Mouse (Mus musculus) macrophage (primary cell): ENCODE data around the gene Tpp1. TPM values are rescaled to one million over a fixed set of nuclear protein-coding genes. Genes with fewer than 3 reads are reported as not detected.
A peak's percentile ranks its signal among the peaks of the same experiment; 100 is the strongest.
"Not testable (repeated sequence)": the region's sequence is repeated elsewhere in the genome, so short reads cannot be mapped to it uniquely, and the experiment has no call there.

Source experiments
- H3K27ac ChIP-seq: fragments of 350-480 bp; formaldehyde crosslinking; 2 replicates; pipeline ENCODE4 v1.9.0; 2021
- H3K36me3 ChIP-seq: fragments of 350-480 bp; formaldehyde crosslinking; 2 replicates; pipeline ENCODE4 v1.9.0; 2021; ENCODE audit errors: inconsistent target
- H3K4me3 ChIP-seq: fragments of 350-480 bp; formaldehyde crosslinking; 2 replicates; pipeline ENCODE4 v1.9.0; 2021; ENCODE audit errors: inconsistent target
- H3K79me2 ChIP-seq: fragments of 350-480 bp; formaldehyde crosslinking; 2 replicates; pipeline ENCODE4 v1.9.0; 2021; ENCODE audit errors: inconsistent target
- WGBS: methylation state at CpG from one replicate; pipeline ENCODE4 v1.1.7; 2026; ENCODE audit warnings: inconsistent platforms; ENCODE audit not compliant: missing documents; 5-methylcytosine and 5-hydroxymethylcytosine counted together
- polyA plus RNA-seq: library from polyadenylated mRNA; stranded (reverse); fragments of 250-400 nt; gene quantifications from 3 replicates; pipeline ENCODE4 v1.2.4, GENCODE M21; 2018; ENCODE audit warnings: inconsistent platforms

The Tpp1 gene
- polyA plus RNA-seq, 1 experiment from 2014 or later: 456 TPM

DNA sequence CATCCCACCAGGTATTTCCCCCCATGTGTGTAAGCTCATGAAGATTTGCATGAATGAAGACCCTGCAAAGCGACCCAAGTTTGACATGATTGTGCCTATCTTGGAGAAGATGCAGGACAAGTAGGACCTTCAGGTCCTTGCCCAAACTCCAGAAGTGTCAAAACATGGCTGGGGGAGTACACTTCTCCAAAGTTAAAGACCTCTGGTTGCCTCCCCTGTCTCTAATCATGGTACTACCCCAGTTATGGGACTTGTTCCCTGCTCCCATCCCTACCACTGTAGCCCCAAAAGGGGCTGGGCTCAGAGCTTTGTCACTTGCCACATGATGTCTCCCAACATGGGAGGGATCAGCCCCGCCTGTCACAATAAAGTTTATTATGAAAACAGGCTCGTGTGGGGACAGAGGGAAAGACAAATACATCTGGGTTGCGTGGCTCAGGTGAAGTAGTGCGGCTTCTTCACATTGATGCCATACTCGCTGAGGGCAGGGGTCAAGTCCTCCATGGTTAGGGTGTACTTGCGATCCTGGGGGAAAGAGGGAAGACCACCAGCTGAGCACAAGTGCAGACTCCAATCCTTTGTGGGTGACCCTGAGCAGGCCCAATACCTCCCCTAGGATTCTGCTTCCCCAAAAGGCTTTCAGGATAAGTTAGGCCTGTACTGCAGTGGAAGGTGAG, 9.4 kb downstream of the Tpp1 start:
- Histone ChIP-seq H3K36me3 (peaks cover 37% of the 10 kb centered on the region), H3K79me2 (peaks cover 51% of the 10 kb centered on the region)
- WGBS: 93% methylated on average over 6 of the region's 7 CpGs
- not testable (repeated sequence) for H3K4me3 ChIP-seq, H3K27ac ChIP-seq

DNA sequence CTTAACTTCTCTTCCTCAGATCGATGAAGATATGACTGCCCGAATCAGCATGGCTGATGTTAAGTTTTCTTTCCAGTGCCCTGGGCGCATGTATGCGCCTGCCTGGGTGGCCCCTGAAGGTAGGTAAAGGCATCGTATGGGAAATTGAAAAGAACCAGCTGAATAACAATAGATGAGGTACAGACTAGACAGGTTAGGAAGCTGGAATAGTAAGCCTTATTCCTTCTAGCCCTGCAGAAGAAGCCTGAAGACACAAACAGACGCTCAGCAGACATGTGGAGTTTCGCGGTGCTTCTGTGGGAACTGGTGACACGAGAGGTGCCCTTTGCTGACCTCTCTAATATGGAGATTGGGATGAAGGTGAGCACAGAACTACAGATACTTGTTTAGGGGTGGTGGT, 10.1 kb downstream of the Tpp1 start:
- Histone ChIP-seq H3K4me3 (no peak overlapping the region), H3K79me2 (peaks cover 58% of the 10 kb centered on the region), H3K36me3 (peaks cover 30% of the 10 kb centered on the region), H3K27ac (no peak overlapping the region)
- 93% methylated on average over 9 of the region's 9 CpGs for WGBS

DNA sequence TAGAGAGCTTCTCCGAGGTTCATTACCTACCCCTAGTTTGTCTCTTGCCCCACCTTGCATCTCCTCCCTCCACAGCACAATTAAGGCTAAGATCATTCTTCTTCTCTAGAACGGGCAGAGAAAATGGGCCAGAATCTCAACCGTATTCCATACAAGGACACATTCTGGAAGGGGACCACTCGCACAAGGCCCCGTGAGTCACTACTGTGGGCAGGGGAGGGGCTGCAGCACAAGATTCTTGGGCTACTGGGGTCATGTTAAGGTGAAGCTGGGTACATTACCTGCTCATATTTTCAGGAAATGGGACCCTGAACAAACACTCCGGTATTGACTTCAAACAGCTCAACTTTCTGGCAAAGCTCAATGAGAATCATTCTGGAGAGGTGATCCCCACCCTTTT, 11.2 kb downstream of the Tpp1 start:
- peaks cover 24% of the 10 kb centered on the region for H3K36me3 ChIP-seq
- no peak overlapping the region for H3K27ac ChIP-seq
- 93% methylated on average over 6 of the region's 6 CpGs for WGBS

DNA sequence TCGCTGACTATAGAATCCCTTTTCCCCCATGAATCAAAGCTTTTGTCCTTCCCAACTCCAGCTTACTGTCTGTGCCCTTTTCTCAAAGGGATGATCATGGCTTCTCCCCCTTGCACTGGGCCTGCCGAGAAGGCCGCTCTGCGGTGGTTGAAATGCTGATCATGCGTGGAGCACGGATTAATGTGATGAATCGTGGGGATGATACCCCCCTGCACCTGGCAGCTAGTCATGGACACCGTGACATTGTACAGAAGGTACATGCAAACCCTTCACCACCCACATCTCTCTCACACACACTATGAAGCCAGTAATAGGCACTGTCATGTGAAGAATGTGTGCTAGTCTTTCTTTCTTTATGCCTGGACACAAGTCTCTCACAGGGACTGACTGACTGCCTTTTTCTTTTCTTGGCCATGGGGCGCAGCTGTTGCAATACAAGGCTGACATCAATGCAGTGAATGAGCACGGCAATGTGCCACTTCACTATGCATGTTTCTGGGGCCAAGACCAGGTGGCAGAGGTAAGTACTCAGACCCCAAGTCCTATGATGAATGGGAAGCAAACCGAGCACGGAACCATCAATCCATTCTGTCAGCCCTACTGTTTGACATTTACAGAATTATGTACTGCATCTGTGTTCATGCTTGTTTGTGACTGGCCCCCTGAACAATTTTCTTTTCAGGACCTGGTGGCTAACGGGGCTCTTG, 11.8 kb downstream of the Tpp1 start:
- Histone ChIP-seq H3K79me2 (peaks cover 70% of the 10 kb centered on the region), H3K4me3 (no peak overlapping the region)
- WGBS: 92% methylated on average over 13 of the region's 13 CpGs

More for the DNA sequence above, 11.2 kb downstream of the Tpp1 start:
- Histone ChIP-seq H3K79me2 (peaks cover 65% of the 10 kb centered on the region), H3K4me3 (no peak overlapping the region)

DNA sequence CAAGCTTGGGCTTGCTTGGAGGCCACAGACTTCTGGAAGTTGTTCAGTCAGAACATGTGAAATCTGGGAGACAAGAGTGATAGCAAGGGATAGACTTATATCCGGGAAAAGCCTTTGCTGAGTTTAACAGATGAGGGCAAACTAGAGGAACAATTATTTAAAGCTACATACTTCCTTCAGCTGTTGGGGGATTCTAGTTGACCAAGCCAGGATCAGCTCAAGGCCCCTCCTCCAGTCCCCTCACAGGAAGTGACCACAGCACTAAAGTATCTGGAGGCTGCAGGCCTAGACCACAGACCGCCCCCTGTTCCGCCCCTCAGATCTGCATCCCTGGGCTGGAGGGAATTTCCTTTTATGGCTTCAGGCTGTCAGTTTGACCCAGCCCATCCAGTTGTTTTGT, 13.1 kb downstream of the Tpp1 start:
- peaks cover 70% of the 10 kb centered on the region for H3K79me2 ChIP-seq
- H3K4me3 ChIP-seq: peak overlapping the region; percentile 99; the same call in 1 of the 2 replicates
- peak overlapping the region; percentile 90 for H3K27ac ChIP-seq
- 7% methylated on average over 3 of the region's 3 CpGs for WGBS
- H3K36me3 ChIP-seq: peaks cover 29% of the 10 kb centered on the region

More for the DNA sequence above, 11.8 kb downstream of the Tpp1 start:
- no peak overlapping the region for H3K27ac ChIP-seq
- peaks cover 24% of the 10 kb centered on the region for H3K36me3 ChIP-seq

DNA sequence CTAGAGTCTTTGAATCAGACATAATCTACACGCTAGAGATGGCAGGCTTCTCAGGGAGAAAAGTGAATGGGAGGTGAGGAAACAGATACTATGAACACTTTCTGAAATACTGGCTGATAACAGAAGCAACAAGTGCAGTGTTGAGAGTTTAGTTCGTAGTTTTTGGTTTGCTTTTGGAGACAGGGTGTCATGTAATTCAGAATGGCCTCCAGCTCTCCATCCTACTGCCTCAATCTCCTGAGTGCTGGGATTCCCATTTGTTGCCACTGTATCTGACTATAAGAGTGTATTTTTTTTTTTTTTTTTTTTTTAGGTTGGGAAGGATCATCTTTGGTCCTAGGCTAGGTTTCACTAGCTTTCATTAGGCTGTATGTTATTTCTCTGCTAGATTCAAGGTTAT, 13.7 kb downstream of the Tpp1 start:
- peaks cover 35% of the 10 kb centered on the region for H3K36me3 ChIP-seq
- H3K79me2 ChIP-seq: peaks cover 65% of the 10 kb centered on the region
- H3K27ac ChIP-seq: peak overlapping the region; percentile 90
- 48% methylated on average over 2 of the region's 2 CpGs for WGBS
- peak overlapping the region; percentile 99; the same call in 1 of the 2 replicates for H3K4me3 ChIP-seq

DNA sequence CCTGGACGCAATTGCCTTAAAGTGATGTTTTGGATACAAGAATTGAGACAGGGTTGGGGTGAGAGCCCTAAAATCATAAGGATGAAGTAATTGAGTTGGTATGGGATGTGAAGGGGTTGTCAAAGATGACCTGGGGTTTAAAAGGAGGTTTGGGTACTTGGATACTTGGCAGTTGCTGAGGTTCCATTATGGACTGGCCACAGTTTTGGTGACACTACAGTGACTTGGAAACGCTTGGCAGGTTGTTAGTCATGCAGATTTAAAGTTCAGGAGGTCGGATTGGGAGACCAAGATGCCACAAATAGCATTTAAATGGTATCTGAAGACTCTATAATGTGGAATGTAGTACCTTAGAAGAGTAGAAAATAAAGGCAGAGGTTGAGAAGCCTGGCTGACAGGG, 14.4 kb downstream of the Tpp1 start:
- H3K79me2 ChIP-seq: peaks cover 59% of the 10 kb centered on the region
- peak overlapping the region; percentile 99 for H3K4me3 ChIP-seq
- WGBS: 56% methylated on average over 3 of the region's 3 CpGs
- peaks cover 42% of the 10 kb centered on the region for H3K36me3 ChIP-seq
- H3K27ac ChIP-seq: peak overlapping the region; percentile 90

DNA sequence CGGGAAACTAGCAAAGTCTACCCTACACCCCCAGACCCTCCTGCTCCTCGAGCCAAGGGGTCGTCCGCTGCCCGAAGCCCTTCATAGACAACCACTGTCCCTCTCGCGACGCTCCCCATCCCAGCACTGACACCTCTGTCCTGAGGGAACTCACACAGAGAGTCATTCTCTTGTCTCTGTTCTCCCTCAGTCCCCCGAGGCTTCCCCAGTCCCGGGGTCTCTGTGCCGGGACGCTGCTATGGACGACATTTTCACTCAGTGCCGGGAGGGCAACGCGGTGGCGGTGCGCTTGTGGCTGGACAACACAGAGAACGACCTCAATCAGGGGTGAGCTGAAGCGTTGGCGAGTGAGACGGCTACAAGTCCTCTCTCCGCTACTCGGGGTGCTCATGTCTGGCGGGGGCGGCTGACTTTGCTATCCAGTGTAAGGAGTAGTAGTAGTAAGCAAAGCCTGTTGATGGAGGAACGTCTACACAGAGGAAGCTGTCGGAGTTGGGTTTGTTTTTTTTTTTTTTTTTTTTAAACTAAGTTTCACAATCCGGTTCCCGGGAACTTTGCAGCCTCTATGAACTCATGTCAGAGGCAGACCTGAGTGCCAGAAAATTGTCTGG, 15.0 kb downstream of the Tpp1 start, which contains the start of gene Rrp8:
Gene Rrp8, minus strand, starts transcription at position 475 of the 611 bp plus-strand sequence.
- 1% methylated on average over 30 of the region's 30 CpGs for WGBS
- Histone ChIP-seq H3K4me3 (peak within 1 kb of the TSS; percentile 99), H3K79me2 (peaks cover 59% of the 10 kb centered on the region), H3K27ac (peak within 1 kb of the TSS; percentile 90), H3K36me3 (peaks cover 42% of the 10 kb centered on the region)

DNA sequence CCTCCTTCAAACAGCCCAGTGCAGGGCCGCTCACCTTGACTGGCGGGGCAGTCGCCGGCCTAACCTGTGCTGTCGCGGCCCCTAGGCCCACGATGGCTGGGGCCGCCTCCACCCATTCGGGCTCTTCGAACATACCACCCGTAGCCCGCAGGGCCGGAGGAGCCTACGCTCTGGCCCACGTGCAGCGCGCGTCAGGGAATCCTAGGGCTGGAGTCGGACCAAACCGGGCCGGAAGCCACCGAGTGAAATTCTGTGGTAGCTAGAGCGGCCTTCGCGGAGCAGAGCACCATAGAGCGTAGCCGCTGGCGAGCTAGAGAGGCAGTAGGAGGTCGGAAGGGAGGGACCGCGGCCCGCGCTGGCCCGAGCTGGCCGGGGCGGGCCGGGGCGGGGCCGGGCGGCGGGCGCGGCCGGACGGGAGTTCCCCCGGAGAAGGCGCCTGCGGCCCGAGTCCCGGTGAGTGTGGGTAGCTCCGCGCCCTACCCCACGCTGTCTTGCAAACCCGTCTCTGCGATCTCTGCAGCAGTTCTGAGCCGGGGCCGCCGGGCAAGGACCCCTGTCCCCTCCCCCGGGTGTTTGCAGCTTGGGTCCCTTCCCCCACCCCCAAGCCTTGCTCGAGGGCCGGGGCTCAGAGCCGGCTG, 15.7 kb downstream of the Tpp1 start, which contains the start of gene Ilk:
Gene Ilk, plus strand, starts transcription at position 329 of the 638 bp plus-strand sequence.
- Histone ChIP-seq H3K4me3 (peak within 1 kb of the TSS; percentile 99), H3K36me3 (peaks cover 41% of the 10 kb centered on the region), H3K79me2 (peaks cover 57% of the 10 kb centered on the region), H3K27ac (peak within 1 kb of the TSS; percentile 90)
- under 1% methylated on average over 42 of the region's 62 CpGs for WGBS

DNA sequence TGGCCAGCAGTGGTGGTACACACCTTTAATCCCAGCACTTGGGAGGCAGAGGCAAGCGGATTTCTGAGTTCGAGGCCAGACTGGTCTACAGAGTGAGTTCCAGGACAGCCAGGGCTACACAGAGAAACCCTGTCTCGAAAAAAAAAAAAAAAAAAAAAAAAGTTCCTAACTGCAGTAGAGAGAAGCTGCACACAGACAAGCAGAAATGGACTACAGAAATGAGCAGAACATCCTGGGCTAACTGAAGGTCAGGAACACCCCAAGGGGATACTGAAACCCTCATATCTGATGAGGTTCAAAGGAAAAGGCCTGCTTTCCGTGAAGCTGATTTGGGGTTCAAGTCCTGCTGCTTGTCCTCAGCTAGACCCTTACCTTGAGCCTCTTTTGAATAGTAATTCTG, 16.6 kb downstream of the Tpp1 start:
- 20% methylated on average over 1 of the region's 4 CpGs for WGBS
- Histone ChIP-seq H3K4me3 (peak overlapping the region; percentile 66), H3K27ac (peak overlapping the region; percentile 41; the same call in 1 of the 2 replicates), H3K79me2 (peaks cover 47% of the 10 kb centered on the region), H3K36me3 (peaks cover 32% of the 10 kb centered on the region; the same call in 1 of the 2 replicates)

DNA sequence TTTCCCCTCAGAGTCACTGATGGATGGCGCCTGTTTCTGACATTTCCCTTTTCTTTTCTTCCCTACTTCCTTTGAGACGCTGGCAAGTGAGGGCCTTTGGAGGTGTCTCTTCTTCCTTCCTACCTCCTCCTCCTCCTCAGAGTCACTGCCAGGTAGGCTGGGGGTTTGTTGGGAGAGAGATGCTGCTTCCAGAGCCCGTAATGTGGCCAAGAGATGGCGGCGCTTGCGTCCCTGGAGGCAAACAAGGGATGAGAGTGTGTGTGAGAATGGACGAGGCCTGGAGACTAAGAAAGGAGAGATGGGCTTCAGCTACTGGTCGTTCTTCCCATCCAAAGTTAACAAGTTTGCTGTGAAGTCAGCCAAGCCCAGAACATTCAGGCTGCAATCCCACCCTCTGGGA, 17.2 kb downstream of the Tpp1 start:
- WGBS: 89% methylated on average over 7 of the region's 8 CpGs
- H3K4me3 ChIP-seq: no peak overlapping the region
- H3K79me2 ChIP-seq: peaks cover 41% of the 10 kb centered on the region
- no peak overlapping the region for H3K27ac ChIP-seq
- peaks cover 29% of the 10 kb centered on the region; the same call in 1 of the 2 replicates for H3K36me3 ChIP-seq

DNA sequence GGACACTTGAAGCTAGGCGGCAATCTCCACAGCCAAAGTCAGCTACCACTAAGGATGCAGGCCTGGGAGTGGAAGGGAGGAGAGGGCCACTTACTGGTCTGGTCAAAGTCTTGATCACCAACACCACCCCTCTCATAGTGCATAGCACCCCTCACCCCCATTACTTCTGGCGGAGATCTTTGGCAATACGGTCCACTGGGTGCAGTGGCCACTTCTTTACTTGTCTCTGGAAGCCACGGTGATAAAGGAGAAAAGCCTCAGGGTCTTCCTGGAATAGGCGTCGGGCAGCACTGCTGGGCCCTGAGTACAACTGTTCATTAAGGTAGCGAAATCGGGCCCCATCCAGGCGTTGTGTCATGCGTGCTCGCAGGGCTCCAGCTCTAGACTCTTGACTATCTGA, 18.2 kb downstream of the Tpp1 start:
- Histone ChIP-seq H3K79me2 (peaks cover 31% of the 10 kb centered on the region), H3K27ac (no peak overlapping the region), H3K4me3 (no peak overlapping the region), H3K36me3 (peaks cover 29% of the 10 kb centered on the region; the same call in 1 of the 2 replicates)
- 95% methylated on average over 11 of the region's 11 CpGs for WGBS

DNA sequence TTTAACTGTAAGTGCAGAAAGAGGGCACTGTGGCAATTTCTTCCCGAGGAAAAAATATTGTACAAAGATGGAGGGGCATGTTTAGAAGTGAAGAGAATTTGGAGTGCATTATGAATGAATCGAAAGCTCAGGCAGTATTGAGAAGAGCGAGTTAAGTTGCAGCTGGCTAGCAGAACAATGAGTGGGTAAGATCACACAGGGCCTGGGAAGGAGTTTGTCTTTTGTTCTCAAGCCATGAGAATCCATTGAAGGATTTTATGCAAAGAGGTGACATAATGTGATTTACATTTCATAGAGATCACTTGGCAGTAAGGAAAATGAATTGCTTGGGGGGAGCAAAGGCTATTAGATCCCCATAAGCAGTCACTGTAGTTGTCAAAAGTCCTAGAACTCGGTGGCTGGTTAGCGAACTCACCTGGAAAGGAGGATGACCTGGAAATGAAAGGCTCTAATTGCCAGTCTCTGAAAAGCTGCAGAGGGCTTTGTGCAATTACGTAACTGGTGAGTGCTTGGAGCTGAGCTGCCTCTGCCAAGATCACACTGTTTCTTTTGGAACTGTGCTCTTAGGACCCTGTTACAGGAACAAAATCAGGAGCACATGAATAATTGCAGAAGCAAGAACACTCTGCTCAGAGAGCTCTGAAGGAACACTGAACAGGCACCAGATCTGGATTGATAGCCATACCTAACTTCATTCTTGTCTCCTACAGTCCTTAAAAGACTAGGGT, 23.2 kb downstream of the Tpp1 start:
- WGBS: 76% methylated on average over 6 of the region's 6 CpGs
- H3K4me3 ChIP-seq: no peak overlapping the region
- H3K36me3 ChIP-seq: peaks cover 24% of the 10 kb centered on the region; the same call in 1 of the 2 replicates
- H3K79me2 ChIP-seq: no peaks in the 10 kb centered on the region
- H3K27ac ChIP-seq: no peak overlapping the region

DNA sequence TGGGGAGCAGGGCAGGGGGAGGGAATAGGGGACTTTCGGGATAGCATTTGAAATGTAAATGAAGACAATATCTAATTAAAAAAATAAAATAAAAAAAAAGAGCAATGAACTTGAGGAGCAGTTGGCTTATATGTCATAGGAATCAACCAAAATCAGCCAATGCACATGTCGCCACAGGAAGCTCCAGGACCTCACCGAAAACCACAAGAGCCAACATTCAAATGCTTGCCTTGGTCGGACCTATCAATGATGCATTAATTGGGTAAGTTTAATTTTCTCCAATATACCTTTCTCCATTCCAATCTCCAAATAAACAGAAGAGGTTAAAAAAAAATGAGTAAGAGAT, 25.1 kb downstream of the Tpp1 start:
- H3K79me2 ChIP-seq: no peaks in the 10 kb centered on the region
- H3K27ac ChIP-seq: no peak overlapping the region
- 63% methylated on average over 4 of the region's 4 CpGs for WGBS
- no peak overlapping the region for H3K4me3 ChIP-seq
- H3K36me3 ChIP-seq: peaks cover 5% of the 10 kb centered on the region; the same call in 1 of the 2 replicates
